Mouse (Mus musculus) heart, embryonic 12.5 days (tissue): Measurements from ENCODE around the gene Vps13c. TPM values are rescaled to one million over a fixed set of nuclear protein-coding genes. Genes with fewer than 3 reads are reported as not detected.

Experiments
- ATAC-seq: fragments of 200-750 bp; cut with Nextera tagmentation; 2 replicates; pipeline ENCODE4 v1.8.0; 2017; ENCODE audit warnings: moderate TSS enrichment, moderate library complexity; ENCODE audit not compliant: insufficient number of reproducible peaks, low FRiP score
- H3K27ac ChIP-seq: fragments of 300-500 bp; sonication (generic); 2 replicates; pipeline ENCODE4 v1.5.1; 2016; ENCODE audit warnings: mild to moderate bottlenecking, moderate library complexity; ENCODE audit not compliant: poor library complexity, severe bottlenecking
- H3K27me3 ChIP-seq: fragments of 300-500 bp; sonication (generic); replicated peaks from 2 replicates; pipeline ENCODE4 v1.6.1; 2016; ENCODE audit warnings: mild to moderate bottlenecking, moderate library complexity
- H3K36me3 ChIP-seq: fragments of 300-500 bp; sonication (generic); 2 replicates; pipeline ENCODE4 v1.6.1; 2016; ENCODE audit warnings: mild to moderate bottlenecking, moderate library complexity
- H3K4me1 ChIP-seq: fragments of 300-500 bp; sonication (generic); replicated peaks from 2 replicates; pipeline ENCODE4 v1.6.1; 2016; ENCODE audit warnings: mild to moderate bottlenecking
- H3K4me2 ChIP-seq: fragments of 300-500 bp; sonication (generic); 2 replicates; pipeline ENCODE4 v1.6.1; 2016; ENCODE audit warnings: mild to moderate bottlenecking, moderate library complexity
- H3K4me3 ChIP-seq: fragments of 300-500 bp; sonication (generic); 2 replicates; pipeline ENCODE4 v1.5.1; 2016; ENCODE audit warnings: mild to moderate bottlenecking
- H3K9ac ChIP-seq: fragments of 300-500 bp; sonication (generic); 2 replicates; pipeline ENCODE4 v1.6.1; 2016; ENCODE audit warnings: mild to moderate bottlenecking, moderate library complexity
- H3K9me3 ChIP-seq: fragments of 300-500 bp; sonication (generic); replicated peaks from 2 replicates; pipeline ENCODE4 v1.6.1; 2016; ENCODE audit warnings: mild to moderate bottlenecking, moderate library complexity
- WGBS: fragments of 180-500 bp; shearing (Covaris S2); methylation state at CpG from one replicate; pipeline ENCODE4 v1.1.7; 2016; 5-methylcytosine and 5-hydroxymethylcytosine counted together
- polyA plus RNA-seq: library from polyadenylated mRNA; unstranded; fragments of >200 nt; fragmentation: Nextera tagmentation; extraction: Ambion mirVana; gene quantifications from 2 replicates; pipeline ENCODE4 v1.2.1, GENCODE M21; 2016

Gene Vps13c
- 6.3 and 7.0 TPM in 2 replicates for polyA plus RNA-seq

DNA sequence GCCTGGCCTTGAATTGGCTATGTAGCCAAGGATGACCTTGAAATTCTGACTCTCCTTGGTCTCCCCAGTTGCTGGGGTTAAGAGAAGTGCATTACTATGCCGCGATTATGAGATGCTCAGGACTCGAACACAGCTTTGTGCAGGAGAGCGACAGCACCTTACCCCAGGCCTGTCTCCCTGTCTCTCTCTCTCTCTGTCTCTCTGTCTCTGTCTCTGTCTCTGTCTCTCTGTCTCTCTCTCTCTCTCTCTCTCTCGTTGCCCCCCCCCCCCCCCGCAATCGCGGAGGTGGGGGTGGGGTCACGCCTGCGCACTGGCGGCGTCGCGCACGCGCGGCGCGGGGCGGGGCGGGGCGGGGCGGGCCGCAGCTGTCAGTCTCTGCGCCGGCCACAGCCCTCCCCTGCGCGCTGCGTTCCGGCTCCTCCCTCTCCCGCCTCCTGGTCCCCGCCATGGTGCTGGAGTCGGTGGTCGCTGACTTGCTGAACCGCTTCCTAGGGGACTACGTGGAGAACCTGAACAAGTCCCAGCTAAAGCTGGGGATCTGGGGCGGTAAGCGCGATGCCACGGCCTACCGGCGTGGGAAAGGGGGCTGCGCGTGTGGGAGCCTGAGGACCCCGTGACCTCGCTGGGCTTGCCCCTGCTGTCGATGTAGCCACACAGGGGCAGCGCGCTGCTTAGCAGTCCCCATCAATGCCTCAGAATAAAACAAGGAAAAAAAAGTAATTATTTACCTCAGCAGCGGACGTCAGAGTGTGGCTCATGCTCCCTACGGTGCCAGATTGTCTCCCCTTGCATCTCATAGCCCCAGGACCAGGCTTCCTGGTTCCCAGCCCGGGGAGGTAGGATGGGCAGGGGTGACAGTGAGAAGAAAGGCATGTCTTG is at the start of gene Vps13c:
Vps13c (plus strand) TSS at position 416 of the 879 bp plus-strand sequence.
- H3K9me3 ChIP-seq, result no peaks in the 10 kb centered on the region
- peak within 1 kb of the TSS; percentile 77 for H3K4me2 ChIP-seq
- peak; percentile 97 for ATAC-seq
- no peaks in the 10 kb centered on the region for H3K36me3 ChIP-seq
- WGBS, result under 1% methylated on average over 38 of the region's 53 CpGs
- peak within 1 kb of the TSS; percentile 40; the same call in 1 of the 2 replicates for H3K27ac ChIP-seq
- H3K27me3 ChIP-seq, result no peaks in the 10 kb centered on the region
- H3K4me1 ChIP-seq, result peaks cover 7% of the 10 kb centered on the region
- peak within 1 kb of the TSS; percentile 85 for H3K9ac ChIP-seq
- peak within 1 kb of the TSS; percentile 71 for H3K4me3 ChIP-seq

DNA sequence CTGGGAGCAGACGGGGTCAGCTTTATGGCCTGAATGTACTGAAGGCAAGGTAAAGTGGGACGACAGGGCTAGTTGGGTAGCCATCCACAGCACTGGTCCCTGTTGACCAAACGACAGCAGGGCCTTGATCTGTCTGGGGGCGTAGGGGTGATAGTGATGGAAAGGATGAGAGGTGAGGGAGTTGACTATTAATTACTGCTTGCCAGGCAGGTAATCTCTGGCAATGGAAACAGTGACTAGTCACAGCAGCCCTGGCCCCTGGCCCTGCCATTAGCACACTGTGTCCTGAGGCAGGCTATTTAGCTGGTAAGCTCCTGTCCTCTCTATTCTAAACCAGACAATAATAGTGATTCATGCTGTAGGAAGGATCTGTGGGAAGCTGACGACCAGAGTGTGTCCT is 47.8 kb upstream of the Vps13c start:
- Histone ChIP-seq H3K27me3 (peaks cover 9% of the 10 kb centered on the region), H3K9me3 (no peaks in the 10 kb centered on the region), H3K4me2 (no peak overlapping the region), H3K4me3 (no peak overlapping the region), H3K27ac (no peak overlapping the region), H3K4me1 (peaks cover 28% of the 10 kb centered on the region), H3K9ac (no peak overlapping the region), H3K36me3 (no peaks in the 10 kb centered on the region)
- WGBS, result 64% methylated on average over 5 of the region's 5 CpGs
- no peak for ATAC-seq

DNA sequence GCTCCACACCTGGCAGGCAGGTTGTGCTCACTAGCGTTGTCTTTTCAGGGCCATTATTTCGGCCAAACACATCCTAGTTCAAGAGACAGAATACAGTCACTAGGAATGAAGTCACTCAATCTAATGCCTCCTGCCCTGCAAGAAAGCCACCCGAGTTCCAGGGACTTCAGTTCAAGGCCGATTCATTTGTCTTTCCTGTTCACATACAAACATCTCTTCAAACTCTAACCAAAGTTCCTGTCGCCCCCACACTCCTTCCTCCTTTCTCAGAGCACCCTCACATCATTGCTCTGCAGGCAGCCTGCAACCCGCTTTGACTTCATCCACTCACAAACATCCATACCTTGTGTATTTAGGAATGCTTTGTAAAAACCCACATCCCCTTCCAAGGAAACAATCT is 46.7 kb upstream of the Vps13c start:
- no peak for ATAC-seq
- Histone ChIP-seq H3K9ac (no peak overlapping the region), H3K27ac (no peak overlapping the region), H3K9me3 (no peaks in the 10 kb centered on the region), H3K27me3 (peaks cover 9% of the 10 kb centered on the region), H3K36me3 (no peaks in the 10 kb centered on the region), H3K4me1 (peaks cover 32% of the 10 kb centered on the region), H3K4me2 (no peak overlapping the region), H3K4me3 (no peak overlapping the region)
- WGBS, result 68% methylated on average over 6 of the region's 6 CpGs

DNA sequence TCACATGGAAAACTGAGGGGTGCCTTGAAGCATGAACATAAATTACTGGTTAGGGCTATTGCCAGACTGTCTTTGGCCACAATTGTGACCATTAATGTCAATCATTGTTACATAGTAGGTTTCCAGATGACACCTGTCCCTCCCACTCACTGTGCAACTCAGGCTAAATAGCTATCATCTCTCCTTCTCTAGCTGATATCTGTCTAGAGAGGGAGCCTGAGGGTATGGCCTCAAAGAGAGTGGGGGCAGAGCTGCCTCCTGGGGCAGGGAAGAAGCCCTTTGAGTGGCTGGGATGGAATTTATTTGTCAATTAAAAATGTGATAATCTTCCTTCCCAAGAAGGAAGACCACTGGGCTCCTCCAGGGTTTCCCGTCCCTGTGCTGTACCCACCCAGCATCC is 46.0 kb upstream of the Vps13c start:
- peaks cover 39% of the 10 kb centered on the region for H3K4me1 ChIP-seq
- peaks cover 9% of the 10 kb centered on the region for H3K27me3 ChIP-seq
- no peaks in the 10 kb centered on the region for H3K36me3 ChIP-seq
- H3K9me3 ChIP-seq, result no peaks in the 10 kb centered on the region
- WGBS, result 83% methylated on average over 1 of the region's 1 CpGs
- H3K4me3 ChIP-seq, result no peak overlapping the region
- H3K9ac ChIP-seq, result no peak overlapping the region
- no peak overlapping the region for H3K4me2 ChIP-seq
- no peak overlapping the region for H3K27ac ChIP-seq
- ATAC-seq, result no peak

DNA sequence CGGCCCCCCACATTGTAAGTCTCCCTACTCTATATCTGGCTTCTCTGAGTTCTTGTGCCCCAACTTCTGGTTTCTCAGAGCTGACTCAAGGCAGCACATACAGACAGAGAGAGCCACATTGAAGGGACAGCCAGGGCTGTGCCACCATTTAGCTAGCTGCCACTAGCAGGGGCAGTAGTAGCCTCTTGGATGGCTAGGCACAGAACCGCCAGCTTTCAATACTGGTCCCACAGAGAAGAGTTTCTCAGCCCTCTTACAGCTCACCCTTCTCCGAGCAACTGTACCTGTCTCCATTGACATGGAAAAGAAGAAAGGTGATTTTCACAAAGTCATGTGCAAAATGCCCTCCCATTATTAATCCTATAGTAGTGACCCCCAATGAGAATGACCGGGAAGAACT is 45.5 kb upstream of the Vps13c start:
- peaks cover 9% of the 10 kb centered on the region for H3K27me3 ChIP-seq
- no peaks in the 10 kb centered on the region for H3K36me3 ChIP-seq
- no peaks in the 10 kb centered on the region for H3K9me3 ChIP-seq
- no peak overlapping the region for H3K4me3 ChIP-seq
- 93% methylated on average over 4 of the region's 4 CpGs for WGBS
- H3K4me2 ChIP-seq, result no peak overlapping the region
- peaks cover 43% of the 10 kb centered on the region for H3K4me1 ChIP-seq
- ATAC-seq, result no peak
- H3K27ac ChIP-seq, result no peak overlapping the region
- H3K9ac ChIP-seq, result no peak overlapping the region

DNA sequence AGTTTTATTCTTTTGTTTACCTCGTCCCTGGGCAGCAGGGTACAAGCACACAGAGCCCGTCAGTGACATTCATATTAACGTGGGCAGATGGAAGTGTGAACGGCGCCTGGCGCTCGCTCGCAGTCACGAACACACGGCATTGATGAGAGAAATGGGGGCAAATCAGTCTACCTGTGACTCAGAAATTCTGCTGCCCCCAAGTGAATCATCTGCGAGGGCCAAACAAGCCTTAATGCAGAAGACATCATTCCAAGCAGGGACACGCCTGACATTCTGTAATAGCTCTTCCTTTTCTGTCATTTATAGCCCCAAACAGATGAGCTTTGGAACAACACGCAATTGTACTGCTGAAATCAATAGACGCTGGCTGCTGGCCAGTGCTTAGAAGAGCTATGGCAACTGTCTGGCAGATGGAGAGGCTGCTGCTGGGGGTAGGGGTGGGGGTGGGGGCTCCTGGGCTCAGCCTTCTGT is 45.0 kb upstream of the Vps13c start:
- peaks cover 9% of the 10 kb centered on the region for H3K27me3 ChIP-seq
- H3K9ac ChIP-seq, result no peak overlapping the region
- no peaks in the 10 kb centered on the region for H3K36me3 ChIP-seq
- H3K27ac ChIP-seq, result no peak overlapping the region
- no peak overlapping the region for H3K4me2 ChIP-seq
- H3K9me3 ChIP-seq, result no peaks in the 10 kb centered on the region
- ATAC-seq, result no peak
- WGBS, result 76% methylated on average over 14 of the region's 14 CpGs
- H3K4me3 ChIP-seq, result no peak overlapping the region
- H3K4me1 ChIP-seq, result peaks cover 45% of the 10 kb centered on the region

DNA sequence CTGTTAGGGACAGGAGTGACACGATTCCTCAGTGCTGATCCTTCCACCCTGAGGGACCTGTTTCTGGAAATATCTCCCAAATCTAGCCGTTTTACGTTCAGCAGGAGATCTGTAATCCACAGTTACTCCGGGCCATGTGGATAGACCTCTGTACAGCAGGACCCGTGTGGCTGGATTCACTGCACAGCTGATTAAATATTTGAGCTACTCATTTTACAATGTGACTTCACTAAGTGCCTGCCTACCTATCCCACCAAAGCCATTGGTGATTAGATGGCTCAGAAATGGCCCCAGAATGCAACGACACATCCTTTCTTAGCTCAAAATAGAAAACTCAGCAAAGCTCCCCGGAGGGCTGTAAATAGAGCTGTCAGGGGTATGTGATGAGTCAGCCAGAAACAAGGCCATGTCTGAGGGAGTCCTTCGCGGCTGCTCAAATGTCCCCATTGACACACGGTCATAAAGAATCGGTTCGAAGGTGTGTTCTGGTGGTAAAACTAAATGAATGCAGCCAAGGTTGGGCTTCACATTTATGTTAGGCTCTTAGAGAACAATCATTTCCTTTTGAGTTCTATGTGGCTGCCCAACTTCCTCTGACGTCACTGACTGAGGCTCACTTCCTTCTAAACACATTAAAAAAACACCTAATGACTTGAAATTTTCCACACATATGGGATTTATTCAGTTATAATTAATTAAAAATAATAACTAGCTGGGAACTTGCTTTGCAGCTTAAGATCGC is 40.9 kb upstream of the Vps13c start:
- 0 out of 2 replicates have a peak, but pooled peaks have one; percentile 42 for ATAC-seq
- Histone ChIP-seq H3K4me3 (no peak overlapping the region), H3K4me2 (peak overlapping the region; percentile 12; the same call in 1 of the 2 replicates), H3K9ac (no peak overlapping the region), H3K27me3 (peaks cover 5% of the 10 kb centered on the region; the same call in 1 of the 2 replicates), H3K27ac (peak overlapping the region; percentile 85), H3K36me3 (no peaks in the 10 kb centered on the region), H3K9me3 (0 out of 2 replicates have a peak, but pooled peaks cover 4% of the 10 kb centered on the region), H3K4me1 (peaks cover 47% of the 10 kb centered on the region)
- WGBS, result 44% methylated on average over 14 of the region's 14 CpGs

DNA sequence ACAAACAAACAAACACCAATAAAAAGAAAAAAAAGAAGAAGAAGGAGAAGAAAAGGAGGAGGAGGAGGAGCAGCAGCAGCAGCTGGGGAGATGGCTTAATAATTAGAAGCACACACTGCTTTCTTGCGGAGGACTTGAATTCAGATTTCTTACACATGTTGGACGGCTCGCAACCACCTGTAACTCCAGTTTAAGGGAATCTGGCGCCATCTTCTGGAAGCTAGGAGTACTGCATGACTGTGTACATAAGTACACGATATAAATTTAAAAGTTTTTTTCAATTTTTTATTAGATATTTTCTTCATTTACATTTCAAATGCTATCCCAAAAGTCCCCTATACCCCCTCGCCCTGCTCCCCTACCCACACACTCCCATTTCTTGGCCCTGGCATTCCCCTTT is 38.0 kb upstream of the Vps13c start:
- H3K9me3 ChIP-seq, result 0 out of 2 replicates have a peak, but pooled peaks cover 4% of the 10 kb centered on the region
- WGBS, result 47% methylated on average over 6 of the region's 6 CpGs
- ATAC-seq, result no peak
- no peak overlapping the region for H3K9ac ChIP-seq
- no peak overlapping the region for H3K4me3 ChIP-seq
- peaks cover 42% of the 10 kb centered on the region for H3K4me1 ChIP-seq
- H3K36me3 ChIP-seq, result no peaks in the 10 kb centered on the region
- no peak overlapping the region for H3K27ac ChIP-seq
- H3K4me2 ChIP-seq, result no peak overlapping the region
- no peaks in the 10 kb centered on the region; the same call in 1 of the 2 replicates for H3K27me3 ChIP-seq

DNA sequence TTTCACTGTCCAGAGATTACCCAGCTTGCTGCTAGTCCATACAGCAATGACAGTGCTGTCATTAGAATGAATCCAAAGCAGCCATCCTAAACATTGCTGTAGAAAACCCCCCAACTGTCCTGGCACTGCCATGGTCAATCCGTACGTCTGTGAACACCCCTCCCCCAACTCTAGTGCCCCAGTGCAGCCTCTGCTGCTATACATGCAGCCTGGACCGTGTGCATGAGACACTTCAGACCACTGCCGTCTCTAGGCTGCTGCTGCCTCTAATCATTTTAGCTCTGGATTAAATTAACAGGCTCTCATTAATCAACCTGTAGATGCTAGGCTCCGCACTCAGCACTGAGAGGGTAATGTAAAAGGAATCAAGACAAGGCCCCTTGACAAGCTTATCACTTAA is 33.2 kb upstream of the Vps13c start:
- Histone ChIP-seq H3K27ac (peak overlapping the region; percentile 58), H3K9ac (no peak overlapping the region), H3K4me2 (peak overlapping the region; percentile 26), H3K36me3 (no peaks in the 10 kb centered on the region), H3K4me3 (no peak overlapping the region), H3K4me1 (peaks cover 31% of the 10 kb centered on the region), H3K27me3 (no peaks in the 10 kb centered on the region; the same call in 1 of the 2 replicates), H3K9me3 (0 out of 2 replicates have a peak, but pooled peaks cover 3% of the 10 kb centered on the region)
- 24% methylated on average over 5 of the region's 5 CpGs for WGBS
- 0 out of 2 replicates have a peak, but pooled peaks have one; percentile 59 for ATAC-seq

DNA sequence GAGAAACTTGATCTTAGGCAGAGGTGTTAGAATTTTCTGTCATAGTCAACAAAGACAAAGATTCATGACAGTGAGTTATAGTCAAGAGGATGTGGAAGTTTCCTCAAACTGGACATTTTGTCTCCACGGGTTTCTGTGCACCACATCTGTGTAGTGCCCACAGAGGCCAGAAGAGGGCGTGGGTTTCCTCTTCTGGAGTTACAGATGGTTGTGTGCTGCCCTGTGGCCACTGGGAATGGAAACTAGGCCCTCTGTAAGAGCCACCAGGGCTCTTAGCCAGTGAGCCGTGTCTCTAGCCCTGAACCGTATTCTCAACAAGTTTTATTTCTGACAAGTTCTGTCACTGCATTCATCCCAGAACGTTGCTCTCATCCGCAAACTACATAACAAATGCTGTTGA is 29.7 kb upstream of the Vps13c start:
- no peak for ATAC-seq
- Histone ChIP-seq H3K36me3 (no peaks in the 10 kb centered on the region), H3K9me3 (no peaks in the 10 kb centered on the region), H3K4me2 (no peak overlapping the region), H3K9ac (no peak overlapping the region), H3K27ac (no peak overlapping the region), H3K4me1 (peaks cover 39% of the 10 kb centered on the region), H3K27me3 (no peaks in the 10 kb centered on the region), H3K4me3 (no peak overlapping the region)
- WGBS, result 65% methylated on average over 6 of the region's 6 CpGs

DNA sequence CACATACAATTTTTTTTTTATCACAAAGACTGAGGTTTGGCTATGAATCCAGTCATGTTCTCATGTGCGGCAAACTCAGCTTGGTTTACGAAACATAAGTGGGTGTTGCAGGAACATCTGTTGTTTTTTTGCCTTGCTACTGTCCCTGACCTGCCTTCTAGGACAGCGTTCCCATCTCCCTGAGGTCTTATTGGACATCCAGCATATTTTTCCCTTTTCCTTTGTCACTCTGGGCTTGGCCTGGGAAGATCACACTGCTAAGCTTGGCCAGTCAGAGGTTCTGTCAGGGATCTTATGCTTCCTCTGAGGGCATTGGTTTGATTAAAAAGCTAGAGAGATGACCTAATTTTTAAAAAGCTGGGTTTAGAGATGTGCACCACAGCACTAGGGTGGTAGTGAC is 29.1 kb upstream of the Vps13c start:
- 92% methylated on average over 3 of the region's 3 CpGs for WGBS
- peaks cover 36% of the 10 kb centered on the region for H3K4me1 ChIP-seq
- H3K4me2 ChIP-seq, result no peak overlapping the region
- H3K36me3 ChIP-seq, result no peaks in the 10 kb centered on the region
- H3K27ac ChIP-seq, result no peak overlapping the region
- no peak for ATAC-seq
- no peak overlapping the region for H3K9ac ChIP-seq
- H3K27me3 ChIP-seq, result no peaks in the 10 kb centered on the region
- no peak overlapping the region for H3K4me3 ChIP-seq
- no peaks in the 10 kb centered on the region for H3K9me3 ChIP-seq
